Mouse (Mus musculus) liver, embryonic 14.5 days (tissue): ENCODE results near the gene Dip2a. TPM values are rescaled to one million over a fixed set of nuclear protein-coding genes. Genes with fewer than 3 reads are reported as not detected.

Experiments used
- ATAC-seq: fragments of 200-750 bp; cut with Nextera tagmentation; 2 replicates; pipeline ENCODE4 v1.8.0; 2017; ENCODE audit warnings: moderate number of reproducible peaks, mild to moderate bottlenecking, moderate library complexity; ENCODE audit not compliant: insufficient read depth
- DNase-seq, 3 experiments: peaks; one replicate each; pipeline ENCODE4 v3.0.0-alpha.2; 2012 to 2013; ENCODE audit warnings: low read depth in 3 of 3, low spot score in 3 of 3
- H3K27ac ChIP-seq: fragments of 300-500 bp; sonication (generic); 2 replicates; pipeline ENCODE4 v1.5.1; 2014; ENCODE audit warnings: moderate library complexity, mild to moderate bottlenecking, control low read depth, inconsistent platforms
- H3K27me3 ChIP-seq: fragments of 300-500 bp; sonication (generic); 2 replicates; pipeline ENCODE4 v1.6.1; 2014; ENCODE audit warnings: mild to moderate bottlenecking, low read length, moderate library complexity; ENCODE audit not compliant: control insufficient read depth, insufficient read depth
- H3K36me3 ChIP-seq: fragments of 300-500 bp; sonication (generic); replicated peaks from 2 replicates; pipeline ENCODE4 v1.6.1; 2014; ENCODE audit warnings: low read depth; ENCODE audit not compliant: control insufficient read depth, insufficient read depth
- H3K4me1 ChIP-seq, 2 experiments: fragments of 200-500 bp in 1 of 2; fragments of 300-500 bp in 1 of 2; sonication (generic) in 1 of 2; replicated peaks; 2 replicates each; pipeline ENCODE4 v1.6.1; 2012 to 2014; ENCODE audit warnings: antibody characterized with exemption in 1 of 2, inconsistent platforms in 1 of 2, low read length in 1 of 2; ENCODE audit not compliant: control insufficient read depth in 2 of 2, insufficient read depth in 2 of 2
- H3K4me2 ChIP-seq: fragments of 300-500 bp; sonication (generic); 2 replicates; pipeline ENCODE4 v1.6.1; 2014; ENCODE audit warnings: low read depth, mild to moderate bottlenecking, control low read depth, moderate library complexity
- H3K4me3 ChIP-seq, 2 experiments: fragments of 200-500 bp in 1 of 2; fragments of 300-500 bp in 1 of 2; sonication (generic) in 1 of 2; 2 replicates each; pipeline ENCODE4 v1.5.1; 2012 to 2014; ENCODE audit warnings: low read depth in 2 of 2, low read length in 2 of 2, mild to moderate bottlenecking in 2 of 2, control low read depth in 1 of 2, inconsistent platforms in 1 of 2, moderate library complexity in 1 of 2; ENCODE audit not compliant: insufficient read depth in 1 of 2
- H3K9ac ChIP-seq: fragments of 300-500 bp; sonication (generic); replicated peaks from 2 replicates; pipeline ENCODE4 v1.6.1; 2014; ENCODE audit warnings: mild to moderate bottlenecking, control low read depth, moderate library complexity
- H3K9me3 ChIP-seq: fragments of 300-500 bp; sonication (generic); 2 replicates; pipeline ENCODE4 v1.6.1; 2016; ENCODE audit warnings: low read length, mixed read lengths; ENCODE audit not compliant: control insufficient read depth
- CTCF ChIP-seq: IDR thresholded peaks from 2 replicates; pipeline ENCODE4 v1.5.1; 2016; ENCODE audit warnings: antibody characterized with exemption, low read depth, control low read depth
- EP300 ChIP-seq: IDR thresholded peaks from 2 replicates; pipeline ENCODE4 v1.6.1; 2016; ENCODE audit warnings: antibody characterized with exemption, low read depth
- WGBS: fragments of 180-500 bp; shearing (Covaris S2); extraction: QIAGEN DNeasy Blood & Tissue Kit; methylation state at CpG from one replicate; pipeline ENCODE4 v1.1.7; 2014; ENCODE audit not compliant: insufficient replicate concordance; 5-methylcytosine and 5-hydroxymethylcytosine counted together
- polyA plus RNA-seq, 2 experiments: library from polyadenylated mRNA; depleted of rRNA in 1 of 2; stranded (reverse) in 1 of 2; unstranded in 1 of 2; fragments of >200 nt; fragmentation: Nextera tagmentation in 1 of 2; extraction: Ambion mirVana in 1 of 2; gene quantifications; 2 replicates each; pipeline versions ENCODE4 v1.2.1 to v1.2.3; 2012 to 2014

Gene Dip2a
- polyA plus RNA-seq, 2 experiments: 0.62 to 1.8 TPM

- Histone ChIP-seq H3K9ac (no peak overlapping the region), H3K27ac (no peak overlapping the region), H3K36me3 (no peaks in the 10 kb centered on the region), H3K27me3 (no peaks in the 10 kb centered on the region), H3K9me3 (no peaks in the 10 kb centered on the region), H3K4me2 (no peak overlapping the region), H3K4me1 (no peaks in the 10 kb centered on the region), H3K4me3 (no peak overlapping the region)
- ATAC-seq (no peak), DNase-seq (no peak)
- WGBS: 64% methylated on average over 18 of the region's 18 CpGs
- no peak for TF ChIP-seq EP300
- no peak for TF ChIP-seq CTCF
These were observed 85.4 kb downstream of the Dip2a start for GRCm38 (mm10) chr10:76259566-76260232.

DNA sequence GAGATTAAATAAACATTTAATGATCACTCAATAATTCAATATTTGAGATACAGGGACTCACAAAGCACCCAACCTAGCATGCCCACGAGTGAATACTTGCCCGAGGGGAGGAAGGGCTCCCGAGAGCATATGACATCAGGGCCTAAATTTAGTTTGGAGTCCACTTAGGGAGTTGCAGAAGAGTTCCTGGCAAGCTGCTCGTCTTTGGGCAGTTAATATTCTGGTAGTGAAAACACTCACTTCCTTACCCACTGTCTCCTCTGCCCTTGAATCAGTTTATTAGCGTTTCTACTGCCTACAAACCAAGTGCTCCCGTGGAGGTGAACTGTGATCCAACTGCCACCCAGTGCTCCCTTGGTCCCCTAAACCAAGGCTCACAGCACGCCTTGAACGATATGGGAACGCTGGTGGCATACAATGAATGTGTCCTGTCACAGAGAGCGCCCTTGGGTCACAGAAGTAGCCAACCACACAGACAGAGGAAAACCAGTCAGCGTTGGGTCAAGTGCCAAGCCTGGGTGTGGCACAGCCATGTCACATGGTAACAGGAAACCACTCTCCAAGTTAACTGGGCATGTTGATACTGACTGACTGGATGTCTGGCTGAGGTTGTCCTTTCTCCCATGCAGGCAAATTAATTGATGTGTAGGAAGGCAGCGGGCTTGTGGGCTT lies 87.2 kb downstream of the Dip2a start:
- Histone ChIP-seq H3K9me3 (no peaks in the 10 kb centered on the region), H3K27me3 (no peaks in the 10 kb centered on the region), H3K27ac (no peak overlapping the region), H3K9ac (no peak overlapping the region), H3K4me1 (no peaks in the 10 kb centered on the region), H3K4me3 (no peak overlapping the region), H3K4me2 (no peak overlapping the region), H3K36me3 (no peaks in the 10 kb centered on the region)
- ATAC-seq: no peak
- WGBS: 45% methylated on average over 12 of the region's 12 CpGs
- TF ChIP-seq CTCF: no peak
- no peak for DNase-seq

GRCm38 (mm10) chr10:76257231-76257630 lies 87.9 kb downstream of the Dip2a start:
- ATAC-seq (no peak), DNase-seq (no peak)
- H3K4me1 ChIP-seq: no peaks in the 10 kb centered on the region
- no peak overlapping the region for H3K4me2 ChIP-seq
- H3K9ac ChIP-seq: no peak overlapping the region
- H3K4me3 ChIP-seq: no peak overlapping the region
- H3K36me3 ChIP-seq: no peaks in the 10 kb centered on the region
- 69% methylated on average over 7 of the region's 7 CpGs for WGBS
- H3K9me3 ChIP-seq: no peaks in the 10 kb centered on the region
- TF ChIP-seq EP300 (no peak), CTCF (no peak)
- no peaks in the 10 kb centered on the region for H3K27me3 ChIP-seq
- H3K27ac ChIP-seq: no peak overlapping the region

DNA sequence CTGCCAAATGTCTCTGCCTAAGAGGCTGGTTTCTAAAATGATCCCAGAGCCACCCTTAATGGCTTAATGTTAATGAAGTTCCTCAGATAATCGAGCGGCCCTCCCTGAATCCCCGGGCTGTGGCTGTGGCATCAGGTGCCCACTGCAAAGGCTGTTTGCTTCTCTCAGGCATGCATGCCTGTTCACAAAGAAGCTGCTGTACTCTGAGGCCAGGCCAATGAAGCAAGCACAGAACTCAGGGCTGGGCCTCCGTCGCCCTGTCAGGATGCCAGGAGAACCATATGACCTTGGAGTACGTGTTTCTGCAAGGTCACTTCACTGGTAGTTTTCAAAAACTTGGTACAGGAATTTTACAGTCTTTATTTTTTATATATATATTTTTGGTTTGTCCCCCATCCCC lies 89.5 kb downstream of the Dip2a start:
- WGBS: 69% methylated on average over 6 of the region's 6 CpGs
- ATAC-seq (no peak), DNase-seq (no peak)
- H3K9me3 ChIP-seq: no peaks in the 10 kb centered on the region
- H3K9ac ChIP-seq: no peak overlapping the region
- H3K36me3 ChIP-seq: no peaks in the 10 kb centered on the region
- H3K4me3 ChIP-seq: no peak overlapping the region
- TF ChIP-seq CTCF (no peak), EP300 (no peak)
- no peak overlapping the region for H3K4me2 ChIP-seq
- H3K4me1 ChIP-seq: no peaks in the 10 kb centered on the region
- no peaks in the 10 kb centered on the region for H3K27me3 ChIP-seq
- H3K27ac ChIP-seq: no peak overlapping the region

DNA sequence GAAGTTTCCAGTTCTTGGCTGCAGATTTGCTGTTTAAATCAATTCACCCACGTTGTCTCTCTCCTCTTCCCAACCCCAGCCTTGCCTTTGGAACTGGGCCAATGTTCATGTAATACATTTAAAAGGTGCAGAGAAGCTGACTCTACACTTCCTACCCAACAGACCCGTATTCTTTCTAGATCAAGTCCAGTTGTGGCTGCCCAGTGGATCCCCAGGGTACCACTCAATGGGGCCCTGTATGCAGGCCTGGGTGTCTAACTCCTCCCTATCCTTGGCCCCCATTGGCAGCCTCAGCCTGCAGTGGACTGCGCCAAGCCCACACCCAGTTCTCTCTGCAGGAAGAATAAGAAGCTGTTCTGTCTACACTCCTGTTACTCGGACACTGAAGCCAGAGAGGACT lies 91.6 kb downstream of the Dip2a start, which contains the start of gene S100b:
Gene S100b (plus strand): TSS at position 318 of the 400 bp plus-strand sequence.
- ATAC-seq: no peak
- no peak within 1 kb of the TSS for H3K4me2 ChIP-seq

More for the DNA sequence above, 91.6 kb downstream of the Dip2a start, which contains the start of gene S100b:
- WGBS: 52% methylated on average over 4 of the region's 4 CpGs
- TF ChIP-seq EP300 (no peak), CTCF (no peak)
- no peak within 1 kb of the TSS for H3K9ac ChIP-seq
- DNase-seq: no peak
- H3K36me3 ChIP-seq: no peaks in the 10 kb centered on the region
- H3K27ac ChIP-seq: no peak within 1 kb of the TSS
- no peaks in the 10 kb centered on the region for H3K9me3 ChIP-seq
- no peaks in the 10 kb centered on the region for H3K4me1 ChIP-seq
- no peak within 1 kb of the TSS for H3K4me3 ChIP-seq
- no peaks in the 10 kb centered on the region for H3K27me3 ChIP-seq
